Comparison of ENCODE assay signal across 17 mouse cellular contexts in the genomic region with DNA sequence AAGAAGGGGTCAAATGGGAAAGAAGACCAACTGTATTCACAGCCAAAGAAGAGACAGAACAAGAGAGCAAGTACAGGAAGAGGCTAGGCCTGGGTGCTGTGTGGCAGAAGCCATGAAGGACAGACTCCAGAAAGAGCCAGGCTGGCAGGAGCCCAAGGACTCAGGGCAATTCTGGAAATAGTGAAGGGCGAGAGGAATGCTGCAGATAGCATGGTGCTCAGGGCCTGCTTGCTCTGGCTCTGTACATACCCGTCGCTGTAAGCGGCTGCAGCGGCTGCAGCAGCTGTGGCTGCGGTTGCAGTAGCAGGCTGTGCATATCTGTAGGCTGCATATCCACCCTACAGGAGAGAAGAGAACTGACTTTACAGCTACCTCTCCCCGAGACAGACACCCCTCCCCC. TPM values are rescaled to one million over a fixed set of nuclear protein-coding genes. Genes with fewer than 3 reads are reported as not detected.
DNase-seq lines count a peak whose midpoint lies in the region; ATAC-seq and TF ChIP-seq lines count a peak whose summit lies in the region.
"Had no signal": no experiment of that assay in that cellular context is flagged by ENCODE, and none has a peak within 500 bp of the region (broad histone marks: within the 10 kb centered on the region; RNA-seq: fewer than 3 reads in every experiment).

No protein-coding gene starts in this region.

- intact Hi-C loops in heart, adult 2 months (cut with DNase I), result no loop called here
- intact Hi-C loops in heart, postnatal 36 days (cut with DNase I), result loop anchor here (5.0 kb wide), 1 partner anchor 61 kb away; no protein-coding TSS in a partner anchor

- no peak overlapping the region for H3K27ac ChIP-seq in cerebellum, adult 2 months (ENCODE audit: insufficient read depth, low read length)
- no peak overlapping the region for H3K27ac ChIP-seq in kidney, embryonic 14.5 days (ENCODE audit: low read depth, low read length)
- H3K27ac ChIP-seq in heart, adult 2 months, result peak overlapping the region; percentile 7
- H3K27ac ChIP-seq: embryonic facial prominence, embryonic 15.5 days; limb, embryonic 12.5 days; midbrain, embryonic 10.5 days; stomach, embryonic 15.5 days had no signal

- no peak for TF ChIP-seq POLR2A in cerebellum, adult 2 months (IDR thresholded peaks at IDR 0.05; ENCODE audit: borderline replicate concordance, insufficient read depth, low read length)
- TF ChIP-seq POLR2A in heart, adult 2 months (IDR thresholded peaks at IDR 0.05; ENCODE audit: insufficient read depth, low read depth, low read length), result no peak

- ATAC-seq in kidney, embryonic 14.5 days (ENCODE audit: low FRiP score, low TSS enrichment), result no peak

- DNase-seq in cerebellum, adult 2 months, result peak; percentile 37 to 39
- DNase-seq in cerebellum, adult 8-10 months, result no peak
- peak; percentile 26 for DNase-seq in kidney, adult 9 months
- peak; percentile 67 to 76 for DNase-seq in heart, adult 2 months
- peak; percentile 58 to 60 for DNase-seq in heart, postnatal 36 days
- DNase-seq in layer of hippocampus, postnatal 25 days (ENCODE audit: extremely low spot score in 1 of 2, low spot score in 1 of 2), result no peak
- no peak for DNase-seq in thymus, postnatal 4 days
- DNase-seq: cerebellum, adult 11 months; gastrocnemius, postnatal 25 days; lung, adult 2 months; right cerebral cortex, postnatal 14 days had no signal

- peaks cover 9% of the 10 kb centered on the region for H3K4me1 ChIP-seq in cerebellum, adult 2 months (ENCODE audit: control insufficient read depth, insufficient read depth, low read length)
- H3K4me1 ChIP-seq in kidney, embryonic 14.5 days (ENCODE audit: control insufficient read depth, insufficient read depth, low read length), result no peaks in the 10 kb centered on the region
- peaks cover 4% of the 10 kb centered on the region for H3K4me1 ChIP-seq in heart, adult 2 months (ENCODE audit: control insufficient read depth, insufficient read depth, low read length)
- H3K4me1 ChIP-seq: midbrain, embryonic 10.5 days; stomach, embryonic 15.5 days had no signal

- H3K9me3 ChIP-seq in kidney, embryonic 14.5 days (ENCODE audit: control insufficient read depth, low read length), result no peaks in the 10 kb centered on the region
- H3K9me3 ChIP-seq: embryonic facial prominence, embryonic 15.5 days; limb, embryonic 12.5 days; midbrain, embryonic 10.5 days; stomach, embryonic 15.5 days had no signal

- H3K4me3 ChIP-seq in cerebellum, adult 2 months (replicated peaks; ENCODE audit: insufficient read depth, low read depth, low read length), result no peak overlapping the region
- no peak overlapping the region for H3K4me3 ChIP-seq in kidney, embryonic 14.5 days (ENCODE audit: low read length)
- H3K4me3 ChIP-seq in heart, adult 2 months, result no peak overlapping the region
- H3K4me3 ChIP-seq: embryonic facial prominence, embryonic 15.5 days; limb, embryonic 12.5 days; midbrain, embryonic 10.5 days; stomach, embryonic 15.5 days had no signal

- no peak overlapping the region for H3K4me2 ChIP-seq in kidney, embryonic 14.5 days (replicated peaks; ENCODE audit: low read depth, low read length)
- H3K4me2 ChIP-seq: embryonic facial prominence, embryonic 15.5 days; limb, embryonic 12.5 days; stomach, embryonic 15.5 days had no signal

- no peak for TF ChIP-seq EP300 in heart, adult 2 months (IDR thresholded peaks at IDR 0.05; ENCODE audit: insufficient read depth, low read depth, low read length)

- H3K79me2 ChIP-seq in heart, adult 2 months (replicated peaks; ENCODE audit: control insufficient read depth, insufficient read depth, low read length), result no peaks in the 10 kb centered on the region

- peaks cover 58% of the 10 kb centered on the region for H3K36me3 ChIP-seq in kidney, embryonic 14.5 days (ENCODE audit: control insufficient read depth, insufficient read depth, low read length)
- H3K36me3 ChIP-seq in heart, adult 2 months (ENCODE audit: control insufficient read depth, insufficient read depth, low read length), result peaks cover 7% of the 10 kb centered on the region

- no peak overlapping the region for H3K9ac ChIP-seq in kidney, embryonic 14.5 days (ENCODE audit: low read depth, low read length)
- H3K9ac ChIP-seq in heart, adult 2 months (ENCODE audit: low read depth, low read length), result no peak overlapping the region
- H3K9ac ChIP-seq: embryonic facial prominence, embryonic 15.5 days; limb, embryonic 12.5 days; stomach, embryonic 15.5 days had no signal

- no peak for TF ChIP-seq CTCF in cerebellum, adult 2 months (IDR thresholded peaks at IDR 0.05; ENCODE audit: borderline replicate concordance, insufficient read depth, low read depth, low read length)
- no peak for TF ChIP-seq CTCF in heart, adult 2 months (IDR thresholded peaks at IDR 0.05)

- 69% methylated on average over 7 of the region's 7 CpGs for WGBS in cerebellum, adult 2 months
- 97% methylated on average over 7 of the region's 7 CpGs for WGBS in kidney, embryonic 14.5 days
- 58% methylated on average over 7 of the region's 7 CpGs for WGBS in heart, adult 2 months

- H3K27me3 ChIP-seq in cerebellum, adult 2 months (ENCODE audit: control insufficient read depth, insufficient read depth, low read length), result no peaks in the 10 kb centered on the region
- no peaks in the 10 kb centered on the region for H3K27me3 ChIP-seq in kidney, embryonic 14.5 days (ENCODE audit: control insufficient read depth, insufficient read depth, low read length)
- no peaks in the 10 kb centered on the region for H3K27me3 ChIP-seq in heart, adult 2 months (ENCODE audit: control insufficient read depth, insufficient read depth, low read length)
- H3K27me3 ChIP-seq: embryonic facial prominence, embryonic 15.5 days; limb, embryonic 12.5 days; stomach, embryonic 15.5 days had no signal

RNA-seq across cellular contexts. Expression of a gene that starts 35.3 kb away (rescaled TPM):
- polyA plus RNA-seq in cerebellum, adult 2 months (2012; rRNA removed), result 0.59 and 0.93 TPM in 2 replicates
- 0.60 and 0.69 TPM in 2 replicates for polyA plus RNA-seq in kidney, embryonic 14.5 days (2014; fragmentation: Nextera tagmentation; extraction: Ambion mirVana)
- over 10,000 TPM; 17,740 to 20,311 TPM for total RNA-seq in heart, adult 2 months (2021)
- 16,399 and 21,043 TPM in 2 replicates for polyA plus RNA-seq in heart, adult 2 months (2012; rRNA removed)
- total RNA-seq in heart, postnatal 36 days (2021), result over 10,000 TPM; 17,938 to 18,211 TPM
- under 1 TPM in 1 of 2 experiments, not detected in 1; 0.52 TPM for total RNA-seq in layer of hippocampus, postnatal 25 days (2021)
- total RNA-seq: ES-E14 had no signal

RNA-seq across cellular contexts. Expression of a gene that starts 41.3 kb away (rescaled TPM):
- 0.30 and 0.49 TPM in 2 replicates for polyA plus RNA-seq in cerebellum, adult 2 months (2012; rRNA removed)
- not detected in 2 replicates for polyA plus RNA-seq in kidney, embryonic 14.5 days (2014; fragmentation: Nextera tagmentation; extraction: Ambion mirVana)
- total RNA-seq in heart, adult 2 months (2021), result under 1 TPM; 0.47 to 0.89 TPM
- 3.3 and 8.0 TPM in 2 replicates for polyA plus RNA-seq in heart, adult 2 months (2012; rRNA removed)
- total RNA-seq in heart, postnatal 36 days (2021), result 1 to 10 TPM in 1 of 2 experiments, under 1 TPM in 1; 0.41 to 1.5 TPM
- total RNA-seq in layer of hippocampus, postnatal 25 days (2021), result not detected
- polyA plus RNA-seq: limb, embryonic 12.5 days; midbrain, embryonic 10.5 days; stomach, embryonic 15.5 days had no signal

Comparison
In these comparisons a context has a peak if more than half of its experiments do, and no peak if none do; other contexts are left out.
1. DNase-seq: peak in cerebellum, adult 2 months (2 of 2), kidney, adult 9 months (single experiment), heart, adult 2 months (2 of 2) and heart, postnatal 36 days (2 of 2); none in cerebellum, adult 8-10 months (single experiment), layer of hippocampus, postnatal 25 days (0 of 2) and thymus, postnatal 4 days (single experiment).
2. RNA of a gene that starts 35.3 kb away (total RNA-seq): 17,740 to 20,311 TPM in heart, adult 2 months and 17,938 to 18,211 TPM in heart, postnatal 36 days; 0.52 TPM in layer of hippocampus, postnatal 25 days; every median in the first group is over 1,000 times any median in the second.